Mouse (Mus musculus): Measurements from ENCODE around the gene Spint2.

The Spint2 gene

GRCm38 (mm10) chr7:29279261-29279660 is 2.5 kb downstream of the Spint2 start:
- DNase-seq = no peak

DNA sequence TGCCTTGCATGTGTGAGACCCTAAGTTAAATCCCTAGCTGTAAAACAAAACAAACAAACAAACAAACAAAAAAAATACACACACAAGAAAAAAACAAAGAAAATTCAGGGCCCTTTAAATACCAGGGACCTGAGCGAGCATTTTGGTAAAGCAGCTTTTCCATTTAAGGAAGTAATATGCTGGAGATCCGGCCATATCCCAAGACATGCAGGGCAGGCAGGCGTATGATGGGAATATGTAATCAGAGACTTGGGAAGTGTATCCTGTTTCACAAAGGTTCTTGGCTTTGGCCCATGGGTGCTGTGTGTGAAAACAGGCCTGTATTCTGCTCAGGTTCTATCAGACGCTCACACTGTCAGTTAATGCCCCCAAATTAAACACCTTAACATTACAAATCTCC is 4.2 kb downstream of the Spint2 start:
- no peak for DNase-seq

GRCm38 (mm10) chr7:29276715-29277114 is 5.0 kb downstream of the Spint2 start:
- DNase-seq = peak; percentile 81 to 83

DNA sequence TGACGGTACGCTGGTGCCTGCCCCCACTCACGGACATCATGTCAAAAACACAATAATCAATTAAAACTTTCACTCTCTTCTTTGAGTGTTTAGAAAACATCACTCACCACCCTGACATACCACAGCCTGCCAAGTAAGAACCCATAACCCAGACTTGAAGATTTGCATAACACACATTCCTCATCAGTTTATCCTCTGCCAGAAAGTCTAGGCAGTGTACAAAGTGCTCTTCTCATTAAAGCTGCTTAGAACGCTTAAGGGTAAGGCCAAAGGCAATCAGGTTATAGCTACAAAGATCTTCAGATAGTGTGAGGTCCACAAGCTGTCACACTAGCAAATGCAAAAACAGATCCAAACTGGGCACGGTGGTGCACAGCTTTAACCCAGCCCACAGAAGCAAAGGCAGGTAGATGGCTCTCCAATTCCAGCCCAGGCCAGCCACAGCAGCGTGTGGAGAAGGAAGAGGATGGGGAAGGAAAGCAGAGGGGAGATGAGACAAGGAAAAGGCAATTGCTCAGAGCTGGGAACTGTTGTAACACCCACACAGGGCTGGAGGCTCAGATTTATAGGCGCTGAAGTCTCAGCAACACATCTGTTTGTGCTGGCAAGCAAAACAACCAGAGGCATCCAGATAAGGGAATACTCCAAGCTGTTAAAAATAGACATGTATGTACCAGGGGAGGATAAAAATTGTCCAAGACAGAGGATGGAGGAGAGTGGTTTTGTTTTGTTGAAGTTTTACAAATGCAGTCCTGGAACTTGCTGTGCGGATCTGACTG is 9.8 kb downstream of the Spint2 start:
- no peak for DNase-seq

DNA sequence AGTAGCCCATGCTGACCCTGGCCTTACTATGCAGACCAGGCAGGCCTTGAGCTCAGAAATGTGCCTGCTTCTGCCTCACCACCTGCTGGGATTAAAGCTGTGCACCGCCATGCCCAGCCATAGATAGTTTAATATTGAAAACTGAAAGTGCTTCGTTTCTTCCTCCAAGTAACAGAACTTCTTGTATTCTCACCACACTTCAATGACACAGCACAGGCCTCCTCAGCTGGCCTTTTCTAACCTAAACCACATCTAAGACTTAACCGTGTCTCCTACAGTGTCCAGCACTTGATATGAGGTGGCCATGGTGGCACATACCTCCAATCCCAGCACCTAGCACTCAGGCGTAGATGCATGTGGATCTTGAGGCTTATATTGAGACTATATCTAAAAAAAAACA is 11.3 kb downstream of the Spint2 start:
- DNase-seq = no peak

DNA sequence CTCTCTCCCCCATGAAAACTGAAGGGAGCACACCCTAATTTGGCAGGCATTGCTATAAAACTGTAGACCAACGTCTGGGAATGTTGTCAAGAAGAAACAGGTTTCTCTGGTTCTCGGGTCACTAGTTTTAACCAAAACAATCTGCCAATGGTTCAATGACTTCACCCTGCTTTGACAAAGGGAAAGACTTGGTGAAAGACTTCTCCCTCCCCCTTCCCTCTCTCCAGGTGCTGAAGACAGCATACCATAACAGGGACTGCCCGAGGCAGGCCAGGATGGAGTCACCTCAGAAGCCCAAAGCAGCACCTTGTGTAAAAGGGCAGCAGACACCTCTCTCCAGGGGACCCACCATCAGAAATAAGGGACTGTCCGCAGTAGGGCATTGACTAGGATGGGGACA is 14.8 kb downstream of the Spint2 start:
- peak; percentile 38 to 67 for DNase-seq

DNA sequence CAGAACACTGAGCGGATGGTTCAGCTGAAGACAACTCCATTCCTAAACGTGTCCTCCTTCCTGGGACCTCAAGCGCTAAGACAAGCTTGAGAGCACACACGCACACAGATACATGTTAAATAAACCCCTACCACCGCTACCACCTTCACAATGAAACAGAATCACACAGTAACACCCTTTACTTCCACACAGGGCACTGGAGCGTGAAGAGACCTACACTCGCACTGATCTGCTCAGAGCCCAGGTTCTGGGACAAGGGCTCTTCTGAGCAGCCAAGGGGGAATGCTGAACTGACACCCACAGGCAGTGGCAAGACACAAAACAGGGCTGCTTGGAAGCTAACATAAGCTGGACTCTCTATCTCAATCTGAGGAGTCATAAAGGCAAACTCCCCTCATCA is 16.1 kb downstream of the Spint2 start:
- peak in 1 of 2 experiments; percentile 40 for DNase-seq

DNA sequence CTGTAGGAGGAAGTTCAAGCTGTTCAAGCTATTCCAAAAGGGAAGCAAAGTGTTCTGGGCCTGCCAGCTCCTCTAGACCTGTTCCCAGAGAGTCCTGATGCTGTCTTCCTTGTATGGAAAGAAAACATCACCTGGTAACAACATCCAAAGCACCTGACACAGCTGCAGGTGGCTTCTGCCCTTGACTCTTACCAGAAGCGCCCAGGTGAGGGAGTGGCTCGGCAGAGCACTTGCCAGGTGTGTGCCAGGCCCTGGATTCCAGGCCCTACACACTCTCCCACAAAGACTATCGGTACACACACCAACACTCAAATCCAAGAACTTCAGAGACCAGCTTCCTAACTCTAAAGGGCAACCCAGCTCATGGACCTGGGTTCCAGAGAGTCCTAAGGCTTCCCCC is 17.9 kb downstream of the Spint2 start:
- DNase-seq = peak in 1 of 2 experiments; percentile 54

DNA sequence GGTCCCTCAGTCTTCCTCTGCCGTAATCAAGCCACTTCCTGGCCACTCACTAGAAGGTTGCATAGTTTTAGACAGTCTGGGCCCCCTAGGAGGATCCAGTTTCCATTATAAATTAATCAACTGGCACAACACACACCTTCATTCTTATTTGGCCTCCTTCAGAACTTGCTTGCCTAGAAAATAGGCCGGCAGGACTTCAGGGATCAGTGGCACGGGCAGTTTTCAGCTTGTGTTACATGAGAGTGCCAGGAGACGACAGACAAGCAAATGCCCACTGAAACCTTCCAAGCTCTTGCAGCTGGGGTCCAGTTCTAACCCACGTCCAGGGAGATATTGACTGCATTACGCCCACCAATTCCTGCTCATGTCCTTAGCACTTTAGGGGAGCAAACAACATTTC is 19.6 kb downstream of the Spint2 start:
- DNase-seq = peak; percentile 51 to 75

- DNase-seq = no peak
Measured at GRCm38 (mm10) chr7:29259781-29260730, 21.7 kb downstream of the Spint2 start.

GRCm38 (mm10) chr7:29257368-29257767 is 24.3 kb downstream of the Spint2 start:
- peak; percentile 85 to 92 for DNase-seq

DNA sequence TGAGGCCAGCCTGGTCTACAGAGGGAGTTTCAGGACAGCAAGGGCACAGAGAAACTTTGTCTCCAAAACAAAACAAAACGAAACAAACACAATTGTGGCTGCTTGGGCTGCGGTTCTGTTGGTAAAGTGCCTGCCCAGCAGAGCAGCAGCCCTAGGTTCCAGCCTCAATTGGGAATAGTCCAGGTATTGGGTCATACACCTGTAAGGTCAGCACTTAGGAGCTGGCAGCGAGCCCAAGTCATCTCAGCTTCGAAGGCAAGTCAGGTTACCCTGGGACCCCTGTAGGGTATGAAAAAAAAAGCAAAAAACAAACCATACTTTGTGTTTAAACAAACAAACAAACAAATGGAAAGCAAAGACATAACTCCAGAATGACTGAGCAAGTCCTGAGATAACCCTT is 25.8 kb downstream of the Spint2 start:
- DNase-seq = no peak

DNA sequence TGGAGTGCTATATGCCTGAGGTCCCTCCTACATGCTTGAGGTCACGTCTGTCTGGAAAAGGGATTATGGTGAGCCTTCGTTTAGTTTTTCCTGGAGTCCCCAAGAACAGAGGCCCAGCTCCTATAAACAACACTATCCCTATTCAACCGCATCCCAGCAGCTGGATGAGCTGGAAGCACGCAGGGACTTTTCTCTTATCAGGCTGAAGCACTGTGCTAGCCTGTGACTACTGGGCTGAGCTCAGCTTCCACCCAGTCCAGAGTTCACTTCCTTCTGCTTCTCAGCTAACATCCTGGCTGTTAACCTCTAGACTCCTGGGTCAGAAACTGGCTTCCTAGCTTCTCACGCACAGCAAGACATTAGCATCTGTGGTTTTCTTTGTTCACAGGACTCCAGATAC is 27.9 kb downstream of the Spint2 start:
- DNase-seq = peak; percentile 50 to 78

DNA sequence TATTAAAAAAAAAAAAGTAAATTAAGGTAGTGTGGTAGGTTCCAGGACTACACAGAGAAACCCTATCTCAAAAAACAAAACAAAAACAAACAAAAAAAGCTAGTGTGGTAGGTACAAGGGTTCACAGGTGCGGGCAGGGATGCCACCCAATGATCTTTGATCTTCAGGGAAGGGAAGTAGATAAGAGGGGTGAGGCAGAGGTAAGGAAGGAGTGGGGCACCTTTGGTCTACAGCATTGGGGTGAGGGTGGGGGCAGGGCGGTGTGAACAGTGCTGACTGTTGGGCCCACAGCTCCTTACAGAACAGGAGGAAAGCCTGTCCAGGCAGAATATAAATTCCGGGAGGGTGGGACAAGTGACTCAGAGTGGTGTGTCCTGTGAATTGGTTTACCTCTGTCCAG is 30.5 kb downstream of the Spint2 start:
- DNase-seq = no peak

DNA sequence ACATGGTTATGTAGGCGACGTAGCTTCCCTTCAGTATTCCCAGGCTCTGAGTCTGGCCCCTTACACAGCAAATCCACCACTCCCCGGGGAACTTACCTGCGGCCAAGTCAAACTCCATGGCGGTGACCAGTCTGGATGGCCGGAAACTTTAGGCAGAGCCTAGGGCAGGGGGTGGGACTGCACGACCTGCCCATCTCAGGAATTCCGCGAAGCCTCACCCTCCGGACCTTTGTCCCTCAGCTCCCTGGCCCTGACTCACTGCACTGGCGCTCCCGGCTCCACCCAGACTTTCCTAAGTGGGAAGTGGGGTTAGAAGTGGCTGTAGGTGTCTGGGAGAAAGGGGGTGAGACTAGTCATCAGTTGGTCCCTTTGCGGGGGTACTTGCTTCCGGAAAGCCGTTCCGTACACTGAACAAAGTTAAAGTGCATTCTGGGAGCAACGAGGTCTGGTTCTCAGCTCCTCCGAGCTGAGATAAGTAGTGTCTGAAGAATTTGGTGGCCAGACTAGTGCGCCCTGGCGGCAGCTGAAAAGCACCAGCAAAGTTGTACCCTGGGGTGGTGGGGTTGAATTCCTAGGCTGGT is 33.4 kb downstream of the Spint2 start, which contains the start of gene 2200002D01Rik:
2200002D01Rik (minus strand) TSS at position 206 of the 581 bp plus-strand sequence.
- DNase-seq = peak; percentile 68 to 84

DNA sequence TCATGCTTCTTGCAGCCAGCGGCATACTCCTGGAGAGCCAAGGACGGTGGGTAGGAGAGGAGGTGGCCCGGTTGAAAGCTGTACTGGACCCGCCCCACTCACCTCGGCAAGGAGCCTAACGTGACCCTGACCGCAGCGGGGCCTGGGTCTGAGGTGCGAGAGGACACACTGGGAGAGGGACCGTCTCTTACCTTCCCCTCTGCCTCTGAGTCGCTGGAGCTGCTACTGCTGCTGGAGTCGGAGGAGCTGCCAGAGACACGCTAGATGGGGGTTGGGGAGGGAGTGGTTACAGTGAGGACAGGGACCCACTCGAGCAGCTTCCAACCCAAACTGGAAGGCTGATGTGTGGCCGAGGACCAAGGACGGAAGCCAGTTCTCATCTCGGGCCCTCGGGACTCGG is 34.0 kb downstream of the Spint2 start:
- peak in 1 of 2 experiments; percentile 58 for DNase-seq

GRCm38 (mm10) chr7:29247314-29247700 is 34.4 kb downstream of the Spint2 start:
- peak; percentile 82 to 86 for DNase-seq

DNA sequence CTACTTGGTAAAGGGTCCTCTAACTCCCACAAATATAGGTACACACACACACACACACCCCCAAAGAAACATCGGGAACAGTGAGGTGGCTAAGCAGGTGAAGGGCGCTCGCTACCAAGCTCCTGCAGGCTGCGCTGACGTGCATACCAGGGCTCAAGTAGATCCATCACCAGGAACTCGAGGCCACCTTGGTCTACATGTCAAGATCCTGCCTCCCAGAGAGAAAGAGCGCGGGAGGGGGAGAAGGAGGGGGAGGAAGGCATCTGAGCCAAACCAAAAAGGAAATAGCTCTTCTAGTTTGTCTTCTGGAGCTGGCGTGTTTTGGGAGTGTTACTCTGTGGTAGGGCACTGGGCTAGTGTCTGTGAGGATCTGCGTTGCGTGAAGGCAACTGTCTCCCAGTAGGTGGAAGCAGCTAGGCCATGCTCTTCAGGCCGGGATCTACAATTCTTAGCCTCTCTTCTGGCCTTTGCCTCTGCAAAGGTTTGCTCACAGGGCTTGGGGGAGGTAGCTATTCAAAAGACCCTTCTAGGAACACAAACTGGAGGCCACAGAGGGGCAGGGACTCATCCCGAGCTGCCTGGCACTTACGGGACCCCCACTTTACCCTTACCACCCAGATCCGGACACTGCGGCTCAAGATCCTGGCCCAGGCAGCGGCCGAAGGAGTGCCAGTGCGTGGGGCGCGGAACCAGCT is 34.9 kb downstream of the Spint2 start:
- no peak for DNase-seq

DNA sequence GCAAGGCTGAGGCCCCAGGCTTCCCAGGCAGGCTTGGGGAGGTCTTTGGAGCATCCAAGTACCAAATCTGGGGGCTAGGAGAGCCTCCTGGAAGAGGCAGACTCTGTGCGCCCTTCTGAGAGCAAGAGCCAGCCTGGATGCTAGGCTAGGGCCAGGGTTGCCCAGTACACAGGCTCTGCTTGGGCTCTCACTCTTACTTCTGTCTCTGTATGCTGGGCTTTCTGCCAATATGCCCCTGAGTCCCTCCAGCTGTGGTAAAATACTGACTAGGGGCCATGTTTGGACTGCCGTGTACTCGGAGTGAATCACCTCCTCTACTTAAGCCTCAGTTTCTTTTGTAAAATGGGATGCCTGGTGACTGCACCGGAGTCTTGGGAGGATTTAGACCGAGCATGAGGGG is 35.7 kb downstream of the Spint2 start:
- no peak for DNase-seq

GRCm38 (mm10) chr7:29244732-29245416 is 36.8 kb downstream of the Spint2 start:
- no peak for DNase-seq

DNA sequence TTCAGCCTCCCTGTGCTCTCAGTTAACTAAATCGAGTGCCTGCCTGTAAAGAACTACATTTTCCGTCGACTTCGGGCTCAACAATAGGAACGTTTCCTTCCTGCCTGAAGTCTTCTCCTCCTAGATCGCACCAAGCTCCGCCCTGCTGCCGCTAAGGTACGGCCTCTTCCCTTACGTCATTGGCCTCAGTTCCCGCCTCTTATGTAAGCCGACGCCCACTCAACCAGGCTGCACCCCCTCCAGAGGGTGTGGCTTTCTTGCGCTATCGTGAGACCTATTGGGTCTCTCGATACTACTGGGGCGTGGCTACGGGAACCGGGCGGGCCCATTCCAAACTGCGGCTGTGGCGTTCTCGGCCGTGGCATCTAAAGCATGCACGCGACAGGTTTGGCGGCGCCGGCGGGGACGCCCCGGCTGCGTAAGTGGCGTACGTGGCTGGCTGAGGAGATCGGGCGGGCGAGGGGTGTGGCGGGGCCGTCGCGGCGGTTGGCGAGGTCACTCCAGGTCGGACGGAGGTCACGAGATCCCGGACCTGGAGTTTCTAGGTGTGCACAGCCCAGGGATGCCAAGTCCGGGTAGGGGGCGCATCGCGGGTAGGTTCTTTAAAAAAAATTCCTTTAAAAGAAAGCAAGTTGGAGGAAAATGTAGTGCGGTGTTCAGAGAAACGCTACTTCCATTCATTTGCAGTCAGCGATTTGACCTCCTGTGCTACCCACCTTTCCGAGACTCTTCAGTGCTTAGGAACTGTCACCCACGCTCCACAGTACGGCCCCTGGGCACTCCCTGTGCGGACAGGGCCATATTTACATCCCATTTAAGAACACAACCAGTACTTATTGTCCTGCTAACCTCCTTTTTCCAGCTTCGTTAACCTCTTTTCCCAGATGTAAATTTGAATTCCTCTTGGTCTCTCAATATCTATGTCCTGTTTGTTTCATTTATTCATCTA is 43.4 kb downstream of the Spint2 start, which contains the start of gene Yif1b:
Yif1b (plus strand) TSS at position 311 of the 949 bp plus-strand sequence.
- peak; percentile 99 for DNase-seq
